Mouse (Mus musculus): ENCODE data around the gene Itgb5.
A peak's percentile ranks its signal among the peaks of the same experiment; 100 is the strongest.

Itgb5 gene

DNA sequence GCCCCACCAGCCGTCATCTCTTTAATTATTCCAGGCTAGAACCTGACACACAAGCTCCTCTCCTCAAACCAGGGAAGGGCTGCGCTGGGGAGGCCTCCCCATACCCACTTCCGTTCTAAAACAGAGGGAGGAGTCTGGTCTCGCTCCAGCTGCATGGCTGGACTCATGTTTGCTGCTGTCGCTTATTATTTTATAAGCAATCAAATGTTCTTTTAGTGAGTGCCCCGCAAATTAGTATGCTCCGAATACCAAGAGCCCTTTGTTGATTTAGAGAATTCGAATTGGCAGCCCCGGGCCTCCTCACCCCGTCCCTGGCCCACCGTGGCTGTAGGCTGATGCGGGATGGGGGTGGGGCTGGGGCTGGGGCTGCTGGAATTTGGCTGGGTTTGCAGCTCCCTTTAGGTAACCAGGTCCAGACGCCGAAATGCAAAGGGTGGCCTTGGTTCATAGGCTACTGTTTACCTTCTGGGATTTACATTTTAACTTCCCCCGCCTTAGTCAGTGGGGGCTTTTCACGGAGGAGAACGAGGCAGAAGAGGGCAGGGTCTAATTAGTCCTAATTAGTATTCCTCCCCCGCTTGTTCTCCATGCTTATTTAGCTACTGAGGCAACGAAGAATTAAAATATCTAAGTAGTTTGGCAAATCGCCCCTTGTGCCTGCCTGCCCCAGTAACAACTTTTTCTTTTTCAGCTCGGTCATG is 3.4 kb downstream of the Itgb5 start:
- peak; percentile 85 for DNase-seq

DNA sequence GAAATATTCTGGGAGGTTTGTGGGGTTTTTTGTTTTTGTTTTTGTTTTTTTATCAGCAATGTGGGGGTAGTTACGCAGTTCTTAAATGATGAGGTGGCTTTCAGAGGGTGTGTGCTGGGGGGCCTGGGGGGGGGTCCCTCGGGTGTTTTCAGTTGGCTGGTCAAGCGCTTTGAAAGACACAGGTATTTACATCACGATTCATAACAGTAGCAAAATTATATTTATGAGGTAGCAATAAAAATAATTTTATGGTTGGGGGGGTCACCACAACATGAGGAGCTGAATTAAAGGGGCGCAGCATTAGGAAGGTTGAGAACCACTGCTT is 3.9 kb downstream of the Itgb5 start:
- DNase-seq = no peak

DNA sequence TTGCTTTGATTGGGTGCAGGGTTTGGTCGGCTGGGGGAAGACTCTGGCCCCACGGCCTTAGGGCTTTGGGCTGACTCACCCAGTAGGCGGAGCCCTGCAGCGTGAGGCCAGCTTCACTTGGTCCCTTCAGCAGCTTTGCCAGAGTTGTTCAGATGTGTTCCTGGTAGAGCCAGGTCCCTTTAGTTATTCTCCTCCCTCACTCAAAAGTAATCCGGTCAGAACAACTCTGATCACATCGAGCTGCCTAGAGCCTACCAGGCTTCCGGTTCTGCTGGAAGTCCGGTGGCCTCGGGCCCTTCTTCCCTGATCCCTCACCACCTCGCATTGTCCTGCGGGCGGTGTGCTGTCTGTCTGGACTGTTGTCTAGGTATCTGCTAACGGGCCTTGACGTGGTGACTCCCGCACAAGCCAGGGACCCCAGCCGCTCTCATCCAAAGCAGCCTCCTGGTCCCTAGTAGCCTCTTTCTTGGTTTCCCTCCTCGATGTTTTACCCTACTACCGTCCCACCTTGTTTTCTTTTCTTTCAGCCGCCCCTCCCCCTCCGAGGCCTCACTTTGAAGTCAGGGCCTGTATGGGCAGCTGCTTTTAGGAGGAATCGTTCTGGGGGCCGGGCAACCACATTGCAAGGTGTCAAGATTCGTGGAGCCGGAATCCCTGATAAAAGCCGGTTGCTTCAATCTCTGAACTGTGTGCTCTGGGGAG is 4.5 kb downstream of the Itgb5 start:
- peak; percentile 70 for DNase-seq

DNA sequence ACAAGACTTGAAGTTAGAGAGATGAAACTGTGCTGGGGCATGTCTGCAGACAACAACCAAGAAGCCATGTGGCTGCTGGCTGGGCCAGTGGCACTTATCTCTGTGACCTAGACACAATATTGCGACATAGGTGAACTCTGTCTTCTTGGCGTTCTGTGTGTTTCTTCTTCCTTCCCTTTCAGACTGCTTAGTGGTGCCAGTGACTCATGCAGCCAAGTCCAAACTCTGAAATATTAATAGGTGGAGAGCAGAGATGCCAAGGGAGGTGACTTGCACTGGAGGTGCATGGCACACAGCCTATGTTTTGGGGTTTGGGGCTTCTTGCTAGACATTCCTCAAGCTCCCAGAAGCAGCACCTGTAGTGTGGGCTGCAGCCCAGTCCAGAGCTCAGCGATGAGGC is 7.2 kb downstream of the Itgb5 start:
- no peak for DNase-seq

DNA sequence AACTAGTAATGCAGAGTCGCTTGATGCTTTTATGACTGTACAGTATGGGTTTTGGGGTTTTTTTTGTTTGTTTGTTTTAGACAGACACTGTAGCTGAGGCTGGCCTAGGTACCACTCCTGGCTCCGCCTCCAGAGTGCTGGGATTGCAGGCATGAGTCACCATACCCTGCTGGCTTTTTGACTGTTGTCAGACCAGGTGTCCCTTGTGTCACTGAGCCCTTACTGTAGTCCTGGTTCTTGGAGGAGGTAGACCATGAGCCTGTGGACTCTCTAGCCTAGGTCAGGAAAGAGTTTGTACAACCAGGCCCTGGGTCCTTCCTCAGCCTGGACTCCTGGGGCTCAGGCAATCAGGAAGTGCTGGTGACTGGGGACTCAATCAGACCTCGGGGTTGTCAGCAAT is 7.7 kb downstream of the Itgb5 start:
- DNase-seq = no peak

DNA sequence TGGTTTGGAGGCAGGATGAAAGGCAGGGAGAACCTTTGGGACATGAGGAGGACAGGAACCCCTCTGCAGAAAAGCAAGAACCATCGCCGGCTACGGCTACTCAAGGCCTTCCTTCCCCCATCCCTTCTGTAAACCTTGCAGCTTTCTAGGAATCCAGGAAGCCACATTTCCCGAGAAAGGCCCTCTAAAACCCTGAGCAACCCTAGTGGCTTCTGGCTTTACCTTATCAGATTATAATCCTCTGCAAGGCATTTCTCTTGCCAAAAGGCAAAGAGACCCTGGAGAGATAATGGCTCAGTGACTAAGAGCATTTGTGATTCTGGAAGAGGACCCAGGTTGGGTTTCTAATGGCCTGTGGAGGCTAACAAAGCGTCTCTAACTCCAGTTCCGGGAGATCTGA is 11.2 kb downstream of the Itgb5 start:
- no peak for DNase-seq

DNA sequence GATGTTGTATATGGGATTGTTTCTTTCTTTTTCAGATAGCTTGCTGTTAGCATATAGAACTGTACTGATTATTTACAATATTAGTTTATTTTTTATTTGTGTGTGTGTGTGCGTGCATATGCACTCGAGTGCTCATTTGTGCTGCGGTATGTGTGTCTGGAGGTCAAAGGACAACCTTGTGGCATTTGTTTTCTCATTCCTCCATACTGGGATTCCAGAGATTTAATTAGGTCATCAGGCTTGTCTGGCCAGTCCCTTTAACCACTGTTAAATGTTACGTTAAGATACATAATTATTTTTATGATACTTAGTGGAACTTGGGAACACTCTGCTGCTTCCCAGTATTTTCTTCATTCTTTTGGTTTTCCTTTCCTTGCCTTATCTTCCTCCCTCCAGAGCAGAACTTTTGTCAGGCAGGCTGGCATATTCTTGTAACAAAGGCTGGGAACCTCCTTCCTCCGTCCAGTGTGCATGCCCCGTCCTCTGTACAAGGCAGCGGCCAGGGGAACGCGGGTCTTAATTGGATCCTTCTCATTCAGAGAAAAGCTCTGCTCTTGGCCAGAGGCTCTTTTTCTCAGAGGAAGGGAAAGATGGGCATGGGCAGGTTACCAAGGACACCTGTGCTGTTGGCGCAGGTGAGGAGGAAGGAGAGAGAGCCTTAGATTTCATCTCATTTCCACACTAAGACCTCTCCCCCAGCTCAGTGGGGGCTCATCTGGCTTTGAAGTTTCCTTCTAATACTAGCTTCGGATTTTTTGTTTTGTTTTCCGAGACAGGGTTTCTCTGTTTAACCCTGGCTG is 12.8 kb downstream of the Itgb5 start:
- DNase-seq = peak; percentile 70

DNA sequence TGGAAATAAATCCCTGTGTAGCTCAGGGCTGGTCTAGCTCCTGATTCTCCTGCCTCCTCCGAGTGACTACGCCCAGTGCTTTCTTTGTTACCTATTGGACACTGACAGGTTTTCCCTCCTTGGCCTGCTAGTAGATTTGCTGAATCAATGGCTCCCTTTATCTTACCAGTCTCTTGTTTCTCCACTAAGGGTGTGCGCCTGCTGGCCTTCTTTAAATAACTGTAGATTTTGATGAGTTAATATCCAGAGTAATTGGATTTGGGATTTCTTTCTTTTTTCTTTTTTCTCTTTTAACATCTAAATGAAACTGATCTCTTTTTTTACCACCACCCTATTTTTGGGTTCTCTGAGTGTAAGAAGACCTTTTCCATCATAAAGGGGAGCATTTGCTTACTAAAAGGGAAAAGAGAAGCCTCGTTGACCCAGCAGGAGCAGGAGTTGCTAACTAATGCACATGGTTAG is 14.7 kb downstream of the Itgb5 start:
- no peak for DNase-seq

DNA sequence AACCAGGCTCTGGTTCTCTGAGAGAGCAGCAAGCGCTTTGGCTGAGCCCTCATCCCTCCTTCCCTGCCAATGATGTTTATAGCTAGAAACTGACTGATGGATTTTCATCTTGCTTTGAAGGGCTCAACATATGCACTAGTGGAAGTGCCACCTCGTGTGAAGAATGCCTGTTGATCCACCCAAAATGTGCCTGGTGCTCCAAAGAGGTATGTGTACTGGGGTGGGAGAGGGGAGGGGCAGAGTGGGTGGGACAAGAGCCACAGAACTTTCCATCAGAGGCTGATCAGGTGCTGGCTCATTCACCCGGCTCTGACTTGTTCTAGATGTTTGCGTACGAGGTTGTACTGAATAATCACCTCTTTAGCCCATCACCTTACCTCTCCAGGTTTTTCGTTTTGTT is 15.4 kb downstream of the Itgb5 start:
- no peak for DNase-seq

DNA sequence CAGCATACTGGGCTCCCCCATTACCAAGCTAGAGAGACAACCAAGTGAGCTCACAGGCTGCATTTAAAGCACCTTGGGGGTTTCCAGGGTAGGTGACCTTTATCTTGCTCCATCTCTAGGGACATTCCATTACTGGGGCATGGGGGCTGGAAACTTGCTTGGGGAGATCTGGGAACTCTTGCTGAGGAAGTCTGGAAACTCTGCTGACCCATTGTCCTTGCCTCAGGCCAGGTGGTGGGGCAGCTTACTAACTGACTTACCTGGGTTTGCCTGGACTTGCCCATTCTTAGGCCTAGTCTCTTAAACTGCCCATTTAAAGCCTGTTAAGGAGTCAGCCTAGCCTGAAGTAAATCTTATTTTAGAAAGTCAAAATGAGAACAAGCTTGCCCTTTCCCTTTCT is 23.8 kb downstream of the Itgb5 start:
- DNase-seq = no peak

DNA sequence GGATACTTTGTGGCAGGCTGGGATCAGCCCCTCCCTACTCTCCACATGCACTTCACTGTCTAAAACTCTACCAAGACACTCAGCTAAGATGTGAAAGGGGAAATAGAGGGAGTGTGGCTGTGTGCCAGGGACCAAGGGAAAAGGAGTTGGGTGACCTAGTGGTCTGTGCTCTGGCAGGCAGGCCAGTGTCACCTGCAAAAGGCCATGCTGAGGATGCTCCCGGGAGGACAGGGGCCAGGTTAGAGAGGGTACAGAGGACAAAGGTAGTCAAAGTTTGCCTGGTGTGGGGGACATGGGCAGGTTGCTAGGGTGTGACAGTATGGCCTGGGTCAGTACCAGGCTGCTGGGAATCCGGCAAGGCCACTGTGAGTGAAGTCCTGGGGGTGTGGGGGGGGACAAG is 29.3 kb downstream of the Itgb5 start:
- no peak for DNase-seq

DNA sequence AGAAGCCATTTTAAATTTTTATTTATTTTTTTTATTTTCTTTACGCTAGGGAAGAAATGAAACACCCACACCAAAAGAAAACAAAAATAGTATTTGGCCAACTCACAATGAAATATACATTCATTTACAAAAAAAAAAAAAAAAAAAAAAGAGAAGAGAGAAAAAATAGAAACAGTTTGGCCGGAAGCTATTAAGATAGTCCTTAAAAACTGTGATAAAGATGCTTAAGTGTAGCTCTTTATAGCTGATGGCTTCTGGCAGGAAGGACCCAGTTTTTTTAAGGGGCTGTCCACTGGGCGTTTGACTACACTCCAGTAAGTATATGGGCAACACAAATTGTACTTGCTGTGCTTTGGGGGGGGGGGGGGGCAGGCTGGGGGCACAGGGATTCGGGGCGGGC is 29.9 kb downstream of the Itgb5 start:
- DNase-seq = no peak

DNA sequence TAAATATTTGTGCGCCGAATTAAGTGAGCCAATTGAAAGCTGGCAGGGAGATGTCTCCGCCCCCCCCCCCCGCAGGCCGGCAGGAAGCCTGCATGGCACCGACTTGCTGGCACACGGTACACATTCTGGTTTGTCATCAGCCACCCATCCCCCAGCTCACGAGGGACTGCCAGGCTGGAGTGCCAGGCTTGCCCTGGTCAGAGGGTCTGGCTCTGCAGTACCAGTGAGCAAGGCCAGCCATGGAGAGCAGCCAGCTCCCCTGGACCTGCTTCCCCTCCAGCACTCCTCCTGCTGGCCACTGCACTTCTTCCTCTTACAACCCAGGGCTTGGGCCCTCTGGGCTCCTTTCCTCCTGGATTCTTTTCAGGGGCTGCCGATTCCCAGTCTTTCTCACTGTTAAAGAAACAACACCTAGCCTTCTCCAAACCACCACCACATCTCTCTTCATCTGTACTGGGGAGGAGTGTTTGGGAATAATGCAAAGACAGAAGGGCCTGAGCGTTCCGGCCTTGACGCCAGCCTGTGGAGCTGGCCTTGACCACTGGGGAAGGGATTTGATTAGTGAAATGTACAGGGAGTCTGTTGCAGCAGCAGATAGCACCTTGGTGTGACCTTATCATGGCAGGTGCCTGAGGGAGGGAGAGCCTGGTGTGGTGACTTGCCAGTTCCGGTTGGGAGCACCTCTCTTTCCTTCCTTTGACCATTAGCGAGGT is 30.7 kb downstream of the Itgb5 start:
- DNase-seq = peak; percentile 70

DNA sequence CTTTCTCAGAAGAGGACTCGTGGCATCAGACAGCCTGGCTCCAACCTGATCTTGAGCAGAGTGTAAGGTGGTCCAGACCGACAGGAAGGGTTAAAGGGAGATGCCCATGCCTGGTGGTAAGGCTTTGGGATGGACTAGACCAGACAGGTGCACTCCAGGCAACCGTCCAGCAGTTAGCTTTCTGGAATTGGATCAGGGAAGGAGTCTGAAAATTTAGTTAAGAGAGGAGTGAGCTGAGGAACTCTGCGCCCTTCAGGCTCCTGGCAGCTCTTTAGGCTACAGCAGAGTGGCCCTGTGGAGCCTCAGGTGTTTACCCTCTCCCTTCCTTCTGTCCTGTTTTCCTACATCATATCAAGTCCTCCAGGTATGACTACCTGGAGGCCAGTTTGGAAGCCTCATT is 32.9 kb downstream of the Itgb5 start:
- DNase-seq = no peak

DNA sequence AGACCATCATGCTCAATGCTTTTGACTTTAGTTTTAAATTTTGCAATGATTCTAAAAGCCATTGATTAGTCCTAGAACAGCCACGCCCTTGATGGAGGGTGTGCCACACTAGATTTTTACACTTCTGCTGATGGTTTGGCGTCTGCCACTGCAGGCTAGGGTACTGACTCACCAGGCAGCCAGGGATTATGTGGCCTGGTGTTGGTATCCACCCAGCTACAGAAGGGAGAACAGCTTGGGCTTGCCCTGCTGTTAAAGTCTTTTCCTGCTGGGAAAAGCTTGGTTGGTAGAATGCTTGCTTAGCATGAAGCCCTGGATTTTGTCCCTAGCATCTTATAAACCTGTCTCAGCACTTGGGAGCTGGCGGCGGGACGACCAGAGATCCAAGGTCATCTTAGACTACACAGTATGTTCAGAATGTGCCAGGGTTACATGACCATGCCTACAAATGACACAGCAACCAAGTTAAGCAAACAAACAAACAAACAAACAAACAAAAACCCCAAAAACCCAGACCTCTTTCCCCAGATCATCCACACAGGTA is 33.8 kb downstream of the Itgb5 start:
- no peak for DNase-seq

DNA sequence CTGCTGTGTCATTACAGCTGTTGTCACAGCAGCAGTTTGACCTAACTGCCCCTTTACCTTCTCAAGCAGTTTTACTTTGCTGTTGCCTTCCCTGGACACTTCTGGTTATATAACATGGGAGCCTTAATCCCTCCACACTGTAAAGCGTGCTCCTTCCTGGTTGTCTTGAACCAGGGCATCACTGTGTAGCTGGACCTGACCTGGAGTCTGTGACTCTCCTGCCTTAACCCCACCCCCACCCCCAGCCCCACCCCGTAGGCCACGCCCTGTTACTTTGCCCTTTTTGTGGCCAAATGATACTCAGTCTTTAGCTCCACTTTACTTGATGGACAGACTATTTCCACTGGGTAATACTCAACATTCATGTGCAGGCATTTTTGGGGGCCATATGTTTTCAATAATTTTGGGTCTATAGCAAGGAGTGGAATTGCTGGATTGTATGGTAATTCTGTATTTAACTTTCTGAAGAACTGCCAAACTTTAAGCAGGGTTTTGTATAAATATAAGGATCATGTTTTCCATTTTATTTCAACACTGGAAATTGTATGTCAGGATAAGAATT is 40.8 kb downstream of the Itgb5 start:
- no peak for DNase-seq

DNA sequence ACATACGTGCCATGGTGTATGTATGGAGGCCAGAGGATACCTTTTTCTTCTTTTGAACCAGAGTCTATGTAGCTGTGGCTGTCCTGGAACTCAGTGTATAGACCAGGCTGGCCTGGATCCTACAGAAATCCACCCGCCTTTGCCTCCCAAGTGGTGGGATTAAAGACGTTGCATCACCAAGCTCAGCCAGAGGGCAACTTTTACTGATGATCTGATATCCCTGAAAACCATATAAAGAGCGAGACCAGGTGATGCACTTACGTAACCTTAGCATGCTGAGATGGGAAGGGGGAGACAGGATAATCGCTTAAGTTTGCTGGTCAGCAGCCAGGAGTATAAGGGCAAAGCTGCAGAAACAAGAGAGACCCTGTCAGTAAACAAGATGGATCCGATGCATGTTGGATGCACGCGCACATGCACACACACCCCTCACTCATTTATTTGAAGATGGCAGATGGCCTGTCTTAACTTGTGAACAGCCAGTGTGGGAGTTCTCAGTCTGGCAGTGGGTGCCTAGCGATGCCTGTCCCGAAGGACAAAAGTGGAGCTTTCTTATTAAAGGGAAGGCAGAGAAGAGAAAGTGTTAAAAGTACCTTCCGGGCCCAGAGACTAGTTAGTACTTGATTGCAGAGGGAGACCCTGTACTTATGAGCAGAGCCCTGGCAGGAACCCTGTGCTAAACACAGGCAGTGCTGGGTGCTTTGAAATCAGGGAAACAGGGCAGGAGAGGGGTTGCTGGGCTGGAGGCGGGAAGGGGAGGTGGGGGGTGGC is 41.7 kb downstream of the Itgb5 start:
- no peak for DNase-seq

DNA sequence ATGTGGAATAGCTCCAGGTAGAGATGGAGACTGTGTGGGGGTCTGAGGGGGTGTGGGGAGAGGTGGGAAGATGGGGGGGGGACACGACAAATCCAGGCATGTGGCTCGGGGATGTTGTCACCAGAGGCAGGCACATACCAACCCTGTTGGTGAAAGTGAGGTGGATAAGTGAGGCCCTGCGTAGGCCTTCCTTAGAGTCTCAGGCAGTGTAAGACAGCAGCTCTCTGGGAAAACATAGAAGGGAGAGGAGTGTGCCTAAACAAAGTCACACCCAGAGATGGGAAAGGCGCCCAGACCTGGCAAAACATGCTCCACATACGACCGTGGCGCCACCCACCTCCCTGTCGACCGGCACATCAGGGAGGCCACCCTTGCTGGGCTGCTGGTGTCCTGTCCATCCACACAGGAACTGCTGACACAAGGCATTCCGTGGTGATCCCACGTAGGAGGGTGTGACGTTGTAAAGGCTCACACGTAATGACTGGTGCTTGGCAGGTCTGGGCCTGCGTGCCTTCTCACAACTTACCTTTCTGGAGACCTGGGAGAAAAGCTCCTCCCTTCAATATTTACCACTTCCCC is 42.5 kb downstream of the Itgb5 start:
- DNase-seq = no peak

DNA sequence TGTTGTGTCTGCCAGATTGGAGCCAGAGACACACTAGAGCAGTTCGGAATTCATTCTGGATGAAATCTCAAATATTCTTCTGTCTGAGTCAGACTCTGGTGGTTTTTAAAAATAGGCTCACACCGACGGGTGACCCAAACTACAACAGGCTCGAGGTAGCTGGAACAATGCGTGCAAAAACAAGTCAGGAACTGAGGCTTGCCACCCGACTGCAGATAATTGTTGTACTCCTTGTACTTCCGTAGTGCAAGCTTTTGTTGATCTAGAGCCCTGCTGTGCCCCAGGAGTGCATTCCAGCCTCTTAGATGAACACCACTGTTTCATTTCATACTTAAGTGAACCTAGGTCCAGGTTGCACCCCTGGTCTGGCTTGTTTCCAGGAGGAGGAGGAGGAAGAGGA is 43.8 kb downstream of the Itgb5 start:
- DNase-seq = no peak

DNA sequence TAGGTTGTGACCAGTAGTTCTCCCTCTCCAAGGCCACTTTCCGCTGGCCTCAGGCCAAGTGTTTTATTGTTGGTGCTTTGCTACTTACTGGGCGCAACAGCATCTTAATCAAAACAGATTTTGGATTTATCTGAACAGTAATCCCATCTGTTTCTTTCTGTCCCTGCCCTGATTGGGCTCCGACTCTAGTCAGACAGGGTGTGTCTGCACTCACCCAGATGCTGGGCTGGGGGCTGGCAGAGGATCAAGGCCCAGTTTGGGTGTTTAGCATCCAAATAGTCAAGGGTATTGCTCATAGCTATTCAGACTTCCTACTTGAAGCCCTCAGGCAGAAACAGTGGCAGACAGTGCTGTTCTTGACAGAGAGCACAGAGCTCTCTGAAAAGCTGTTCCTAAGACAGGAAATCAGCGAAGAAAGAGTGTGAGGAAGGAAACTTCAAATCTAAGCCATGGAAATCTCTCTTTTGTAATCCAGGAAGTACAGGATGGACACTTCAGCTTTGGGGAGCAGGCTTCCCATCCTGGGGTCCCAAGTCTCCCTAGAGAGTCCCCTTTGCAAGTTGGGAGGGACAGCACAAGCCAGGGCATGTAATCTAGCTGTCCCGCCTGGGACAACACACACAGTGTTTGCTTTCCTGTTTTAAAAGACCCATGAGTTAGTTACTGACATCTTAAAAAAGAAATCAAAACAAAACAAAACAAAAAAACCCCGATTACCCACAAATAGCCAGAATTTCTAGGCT is 48.7 kb downstream of the Itgb5 start:
- DNase-seq = peak; percentile 55

DNA sequence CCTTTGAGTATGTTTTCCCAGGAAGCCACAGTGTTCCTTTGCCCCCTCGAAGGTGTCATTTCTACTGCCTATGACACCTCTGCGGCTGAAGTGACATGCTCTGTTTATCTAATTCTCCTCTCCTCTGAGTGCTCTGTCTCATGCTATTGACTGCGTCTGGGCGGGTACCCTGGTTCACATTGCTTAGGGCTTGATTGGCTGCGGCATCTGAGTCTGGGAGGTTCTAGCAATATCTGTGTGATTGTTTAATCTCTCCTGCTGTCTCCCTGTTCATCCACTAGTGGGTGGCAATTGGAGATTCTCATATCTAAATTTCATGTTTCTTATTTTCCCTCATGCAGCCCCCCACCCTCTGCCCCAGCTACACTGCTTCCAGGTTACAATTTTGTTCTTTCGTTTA is 49.6 kb downstream of the Itgb5 start:
- DNase-seq = peak; percentile 32
